Mouse (Mus musculus): ENCODE results near the gene Susd2. TPM values are rescaled to one million over a fixed set of nuclear protein-coding genes. Genes with fewer than 3 reads are reported as not detected.

Gene Susd2
- total and polyA plus RNA-seq, 2 experiments from 2014 or later: 2.2 to 2.6 TPM

DNA sequence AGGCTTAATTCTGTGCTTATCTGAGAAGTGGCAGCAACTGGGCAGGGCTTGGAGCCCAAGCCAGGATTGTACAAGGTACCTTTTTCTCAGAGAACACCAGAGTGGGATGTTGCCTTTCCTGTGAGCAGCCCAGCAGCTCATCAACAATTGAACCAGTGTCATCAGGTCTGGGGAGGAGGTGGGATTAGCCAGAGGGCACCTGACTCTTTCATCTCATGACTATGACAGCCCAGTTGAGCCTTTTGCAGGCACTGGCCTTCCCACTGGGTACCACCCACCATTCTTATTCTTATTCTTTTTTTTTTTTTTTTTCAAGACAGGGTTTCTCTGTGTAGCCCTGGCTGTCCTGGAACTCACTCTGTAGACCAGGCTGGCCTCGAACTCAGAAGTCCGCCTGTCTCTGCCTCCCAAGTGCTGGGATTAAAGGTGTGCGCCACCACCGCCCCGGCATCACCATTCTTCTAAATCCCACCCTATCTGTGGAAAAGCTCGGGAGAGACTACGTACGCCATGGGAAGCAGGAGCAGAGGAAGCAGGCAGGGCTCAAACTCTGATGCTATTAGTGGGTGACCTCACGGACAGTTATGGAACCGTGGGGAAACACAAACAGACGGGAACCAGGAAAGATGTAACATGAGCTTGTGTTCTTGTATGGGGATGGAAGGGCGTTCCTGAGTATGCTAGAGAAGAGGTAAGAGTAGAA, 7.6 kb downstream of the Susd2 start:
- Histone ChIP-seq H3K27ac (ENCODE audit: low read depth, low read length) (no peak overlapping the region), H3K4me1 (ENCODE audit: insufficient read depth) (no peaks in the 10 kb centered on the region), H3K4me3 (ENCODE audit: low read depth, low read length) (no peak overlapping the region), H3K9me3 (ENCODE audit: low read length) (no peaks in the 10 kb centered on the region), H3K4me2 (ENCODE audit: low read depth) (no peak overlapping the region), H3K36me3 (ENCODE audit: insufficient read depth) (no peaks in the 10 kb centered on the region), H3K9ac (no peak overlapping the region), H3K27me3 (ENCODE audit: insufficient read depth, low read length) (no peaks in the 10 kb centered on the region)
- DNase-seq: no peak
- no peak for TF ChIP-seq CTCF (IDR thresholded peaks at IDR 0.05; ENCODE audit: low read depth)
- no peak for ATAC-seq
- WGBS: 90% methylated on average over 12 of the region's 12 CpGs

DNA sequence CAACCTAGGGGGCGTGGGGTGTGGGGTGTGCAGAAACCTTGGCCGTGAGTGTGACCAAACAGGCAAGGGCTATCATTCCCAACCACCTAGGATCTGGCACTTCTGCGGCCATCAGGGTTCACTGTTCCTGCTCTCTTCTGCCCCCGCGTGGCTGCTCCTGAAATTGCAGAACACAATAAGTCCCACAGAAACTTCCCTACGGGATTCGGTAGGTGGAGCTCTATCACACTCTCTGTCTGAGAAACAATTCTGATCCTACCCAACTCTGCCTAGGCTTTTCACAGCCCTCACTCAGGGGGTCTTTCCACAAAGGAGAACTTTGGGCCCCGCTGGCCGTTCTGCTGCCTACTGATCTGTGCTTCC, 8.1 kb downstream of the Susd2 start:
- TF ChIP-seq CTCF (IDR thresholded peaks at IDR 0.05; ENCODE audit: low read depth): peak; percentile 86
- Histone ChIP-seq H3K9ac (no peak overlapping the region), H3K27me3 (ENCODE audit: insufficient read depth, low read length) (no peaks in the 10 kb centered on the region), H3K4me1 (ENCODE audit: insufficient read depth) (no peaks in the 10 kb centered on the region), H3K36me3 (ENCODE audit: insufficient read depth) (no peaks in the 10 kb centered on the region), H3K4me3 (ENCODE audit: low read depth, low read length) (no peak overlapping the region), H3K4me2 (ENCODE audit: low read depth) (no peak overlapping the region), H3K27ac (ENCODE audit: low read depth, low read length) (no peak overlapping the region), H3K9me3 (ENCODE audit: low read length) (no peaks in the 10 kb centered on the region)
- peak; percentile 79 for DNase-seq
- WGBS: 6% methylated on average over 9 of the region's 9 CpGs
- peak; percentile 44 for ATAC-seq

DNA sequence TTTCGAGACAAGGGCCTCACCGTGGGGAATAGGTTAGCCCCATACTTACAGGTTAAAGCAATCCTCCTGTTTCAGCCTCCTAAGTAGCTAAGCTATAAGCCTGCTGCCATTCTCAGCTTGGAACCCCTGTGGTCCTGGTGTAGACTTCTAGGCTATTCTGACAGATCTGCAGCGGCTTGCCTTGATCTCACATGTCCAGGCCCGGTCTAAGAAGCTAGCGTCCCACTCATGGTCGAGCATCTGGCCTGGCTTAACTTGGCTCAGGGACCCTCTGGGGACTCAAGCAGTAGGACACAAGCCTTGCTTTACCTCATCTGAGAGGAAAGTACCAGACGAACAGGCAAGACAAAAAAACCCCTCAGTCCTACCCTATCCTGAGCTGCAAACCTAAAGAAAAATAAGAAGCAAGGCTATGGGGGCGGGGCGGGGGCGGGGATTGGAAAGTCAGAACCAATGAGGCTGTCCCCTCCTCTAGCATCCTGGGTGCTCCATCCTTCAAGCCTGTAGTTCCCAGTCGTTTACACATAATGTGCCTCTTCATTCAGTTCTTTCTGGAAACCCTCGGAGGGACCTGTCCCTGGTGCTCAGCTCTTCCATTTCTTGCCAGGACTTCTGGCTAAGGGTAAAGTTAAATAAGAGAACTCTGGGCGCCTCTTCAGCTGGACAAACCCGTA, 8.7 kb downstream of the Susd2 start:
- no peak for TF ChIP-seq CTCF (IDR thresholded peaks at IDR 0.05; ENCODE audit: low read depth)
- H3K36me3 ChIP-seq (ENCODE audit: insufficient read depth): no peaks in the 10 kb centered on the region
- 69% methylated on average over 14 of the region's 14 CpGs for WGBS
- no peak for ATAC-seq
- H3K4me2 ChIP-seq (ENCODE audit: low read depth): no peak overlapping the region
- H3K27me3 ChIP-seq (ENCODE audit: insufficient read depth, low read length): no peaks in the 10 kb centered on the region
- no peak overlapping the region for H3K27ac ChIP-seq (ENCODE audit: low read depth, low read length)
- H3K4me1 ChIP-seq (ENCODE audit: insufficient read depth): no peaks in the 10 kb centered on the region
- no peak overlapping the region for H3K9ac ChIP-seq
- DNase-seq: no peak
- no peak overlapping the region for H3K4me3 ChIP-seq (ENCODE audit: low read depth, low read length)
- no peaks in the 10 kb centered on the region for H3K9me3 ChIP-seq (ENCODE audit: low read length)

DNA sequence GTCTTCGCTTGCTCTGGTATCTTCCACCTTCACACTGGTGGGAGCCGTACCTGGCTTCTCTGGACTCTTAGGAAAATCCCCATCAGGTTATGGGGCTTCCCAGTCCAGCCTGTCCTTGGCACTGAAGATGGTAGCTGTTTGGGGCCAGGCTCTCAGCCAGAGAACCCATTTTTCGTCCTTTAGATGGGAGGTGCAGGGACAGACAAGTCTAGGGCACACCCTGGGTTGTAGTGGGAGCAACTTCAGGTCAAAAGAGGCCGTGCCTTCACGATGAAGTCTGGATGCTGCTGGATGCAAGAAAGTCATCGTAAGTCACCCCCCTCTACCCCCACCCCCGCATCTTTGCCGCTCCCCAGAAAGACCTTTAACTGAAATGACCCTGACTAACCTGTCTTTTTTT, 9.2 kb downstream of the Susd2 start:
- Histone ChIP-seq H3K36me3 (ENCODE audit: insufficient read depth) (no peaks in the 10 kb centered on the region), H3K9me3 (ENCODE audit: low read length) (no peaks in the 10 kb centered on the region), H3K9ac (no peak overlapping the region), H3K4me1 (ENCODE audit: insufficient read depth) (no peaks in the 10 kb centered on the region), H3K4me3 (ENCODE audit: low read depth, low read length) (no peak overlapping the region), H3K4me2 (ENCODE audit: low read depth) (no peak overlapping the region), H3K27ac (ENCODE audit: low read depth, low read length) (no peak overlapping the region), H3K27me3 (ENCODE audit: insufficient read depth, low read length) (no peaks in the 10 kb centered on the region)
- DNase-seq (no peak), ATAC-seq (no peak)
- no peak for TF ChIP-seq CTCF (IDR thresholded peaks at IDR 0.05; ENCODE audit: low read depth)
- WGBS: 96% methylated on average over 8 of the region's 8 CpGs

DNA sequence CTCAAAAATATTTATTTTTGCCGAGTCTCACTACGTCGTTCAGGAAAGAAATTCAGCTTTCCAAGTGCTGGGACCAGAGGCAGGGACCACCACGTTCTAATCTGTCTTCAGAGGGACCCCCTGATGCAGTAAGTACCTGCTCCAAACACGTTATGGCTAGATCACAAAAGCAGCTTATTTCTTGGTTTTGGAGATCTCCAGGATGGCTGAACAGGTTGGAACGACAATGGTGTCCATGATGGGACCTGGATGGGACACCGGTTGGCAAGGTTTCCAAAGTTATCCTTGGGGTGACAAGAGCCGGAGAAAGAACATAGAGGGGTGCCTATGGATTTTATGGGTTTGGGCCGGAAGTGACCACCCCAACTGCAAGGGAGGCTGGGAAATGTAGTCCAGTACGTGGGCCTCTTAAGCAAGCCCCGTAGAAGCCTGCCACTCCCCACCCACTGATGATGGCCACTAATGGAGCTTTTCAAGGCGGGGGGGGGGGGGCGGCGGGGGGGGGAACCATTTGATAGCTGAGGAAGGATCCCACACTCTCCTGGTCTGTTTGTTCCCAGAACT, 10.2 kb downstream of the Susd2 start:
- no peak overlapping the region for H3K27ac ChIP-seq (ENCODE audit: low read depth, low read length)
- no peak for TF ChIP-seq CTCF (IDR thresholded peaks at IDR 0.05; ENCODE audit: low read depth)
- DNase-seq (no peak), ATAC-seq (no peak)
- no peak overlapping the region for H3K4me2 ChIP-seq (ENCODE audit: low read depth)
- H3K4me1 ChIP-seq (ENCODE audit: insufficient read depth): no peaks in the 10 kb centered on the region
- H3K9ac ChIP-seq: no peak overlapping the region
- H3K9me3 ChIP-seq (ENCODE audit: low read length): no peaks in the 10 kb centered on the region
- no peaks in the 10 kb centered on the region for H3K36me3 ChIP-seq (ENCODE audit: insufficient read depth)
- no peak overlapping the region for H3K4me3 ChIP-seq (ENCODE audit: low read depth, low read length)
- 84% methylated on average over 11 of the region's 14 CpGs for WGBS
- H3K27me3 ChIP-seq (ENCODE audit: insufficient read depth, low read length): no peaks in the 10 kb centered on the region

DNA sequence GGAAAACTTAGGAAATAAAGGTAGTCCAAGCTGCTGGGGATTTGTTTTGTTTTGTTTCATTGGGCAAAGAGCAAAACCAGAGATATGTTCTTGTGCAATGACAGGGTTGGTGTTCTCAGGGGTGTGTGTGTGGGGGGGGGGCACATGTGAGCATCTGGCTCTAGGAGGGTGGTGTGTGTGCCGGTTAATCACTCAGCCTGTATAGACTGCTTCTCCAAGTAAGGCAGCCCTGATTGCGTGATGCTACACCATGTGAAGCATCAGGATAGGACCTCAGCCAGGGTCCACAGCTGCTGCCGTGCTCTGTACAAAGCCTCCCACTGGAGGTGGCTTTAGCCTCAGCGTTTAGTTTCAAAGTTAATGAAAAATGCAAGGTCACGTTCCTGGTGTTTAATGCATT, 10.8 kb downstream of the Susd2 start:
- WGBS: 81% methylated on average over 5 of the region's 5 CpGs
- TF ChIP-seq CTCF (IDR thresholded peaks at IDR 0.05; ENCODE audit: low read depth): no peak
- Histone ChIP-seq H3K4me1 (ENCODE audit: insufficient read depth) (no peaks in the 10 kb centered on the region), H3K9ac (no peak overlapping the region), H3K9me3 (ENCODE audit: low read length) (no peaks in the 10 kb centered on the region), H3K27me3 (ENCODE audit: insufficient read depth, low read length) (no peaks in the 10 kb centered on the region), H3K4me3 (ENCODE audit: low read depth, low read length) (no peak overlapping the region), H3K27ac (ENCODE audit: low read depth, low read length) (0 out of 2 replicates have a peak overlapping the region, but pooled peaks have one; percentile 29), H3K36me3 (ENCODE audit: insufficient read depth) (no peaks in the 10 kb centered on the region), H3K4me2 (ENCODE audit: low read depth) (no peak overlapping the region)
- ATAC-seq (peak; percentile 58), DNase-seq (no peak)

DNA sequence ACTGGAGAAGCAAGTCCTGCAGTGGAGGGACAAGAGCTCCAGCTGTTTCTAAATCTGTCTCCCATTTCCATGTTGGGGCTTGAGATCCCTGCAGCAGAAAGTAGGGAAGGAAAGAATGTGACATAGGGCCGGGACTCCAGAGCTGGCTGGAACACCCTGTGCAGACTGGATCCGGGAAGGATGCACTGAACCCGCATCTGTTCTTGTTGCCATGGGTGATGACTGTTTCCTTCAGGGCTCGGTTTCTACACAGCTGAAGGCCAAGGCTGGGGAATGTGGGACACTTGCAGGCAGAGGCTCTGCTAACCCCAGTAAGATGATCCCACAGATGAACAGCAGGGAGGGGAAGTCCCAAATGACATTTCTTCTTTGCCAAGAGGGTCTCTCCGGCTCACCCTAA, 11.2 kb downstream of the Susd2 start:
- peak; percentile 21 for DNase-seq
- peak; percentile 76 for ATAC-seq
- Histone ChIP-seq H3K36me3 (ENCODE audit: insufficient read depth) (no peaks in the 10 kb centered on the region), H3K27ac (ENCODE audit: low read depth, low read length) (0 out of 2 replicates have a peak overlapping the region, but pooled peaks have one; percentile 29), H3K27me3 (ENCODE audit: insufficient read depth, low read length) (no peaks in the 10 kb centered on the region), H3K9ac (no peak overlapping the region), H3K4me1 (ENCODE audit: insufficient read depth) (no peaks in the 10 kb centered on the region), H3K4me3 (ENCODE audit: low read depth, low read length) (no peak overlapping the region), H3K9me3 (ENCODE audit: low read length) (no peaks in the 10 kb centered on the region), H3K4me2 (ENCODE audit: low read depth) (no peak overlapping the region)
- 47% methylated on average over 5 of the region's 5 CpGs for WGBS
- no peak for TF ChIP-seq CTCF (IDR thresholded peaks at IDR 0.05; ENCODE audit: low read depth)

Data from forebrain, postnatal 0 days (tissue).